Mouse (Mus musculus): Measurements from ENCODE around the gene Fbxl18.
"Not testable (repeated sequence)": the region's sequence is repeated elsewhere in the genome, so short reads cannot be mapped to it uniquely, and the experiment has no call there.

Fbxl18 gene

DNA sequence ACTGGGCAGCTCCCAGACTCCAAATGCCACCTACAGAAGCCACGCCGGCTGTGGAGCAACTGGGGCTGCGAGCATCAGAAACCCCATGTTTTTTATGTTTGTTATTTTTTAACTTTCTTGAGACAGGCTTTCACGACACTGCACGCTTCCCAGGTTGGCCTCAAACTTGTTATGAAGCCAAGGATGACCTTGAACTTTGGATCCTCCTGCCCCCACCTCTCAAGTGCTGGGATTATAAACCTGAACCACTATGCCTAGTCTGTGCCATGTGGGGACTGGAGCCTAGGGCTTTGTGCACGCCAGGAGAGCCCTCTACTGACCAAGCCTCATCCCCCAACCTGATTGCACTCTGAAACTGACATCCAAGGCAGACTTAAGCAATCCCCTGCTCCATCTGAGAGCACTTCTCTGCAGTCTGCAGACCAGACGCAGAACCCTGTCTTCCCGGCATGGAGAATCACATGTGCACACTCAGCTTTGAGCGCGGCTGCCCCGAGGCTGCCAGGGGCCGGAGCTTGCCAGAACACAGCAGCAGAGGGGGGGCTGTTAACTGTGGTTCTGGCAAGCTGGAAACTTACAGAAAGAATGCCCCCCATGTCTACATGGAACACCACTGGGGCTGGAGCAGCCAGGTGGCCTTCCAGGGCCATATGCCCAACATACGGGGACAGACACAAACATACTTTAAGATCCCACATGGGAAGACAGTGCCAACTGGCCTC is 20.3 kb downstream of the Fbxl18 start:
- no peak for DNase-seq (ENCODE audit: low spot score in 2 of 2)

DNA sequence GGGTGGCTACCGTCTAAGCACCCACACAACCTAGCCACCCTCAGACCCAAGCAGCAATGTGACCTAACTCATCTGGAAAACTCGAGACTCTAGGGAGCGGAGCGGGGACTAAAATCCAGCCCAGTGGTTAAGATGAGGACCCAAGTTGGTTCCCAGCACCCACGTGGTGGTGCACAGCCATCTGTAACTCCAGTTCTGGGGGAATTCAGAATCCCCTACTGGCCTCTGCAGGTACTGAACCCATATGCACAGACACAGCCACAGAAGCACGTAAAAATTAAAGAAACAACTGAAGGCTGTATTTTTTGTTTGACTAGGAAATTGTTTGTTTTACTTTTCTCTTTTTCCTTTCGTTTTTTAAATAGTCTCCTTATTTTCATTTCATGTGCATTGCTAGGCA is 21.5 kb downstream of the Fbxl18 start:
- no peak for DNase-seq (ENCODE audit: low spot score in 2 of 2)

DNA sequence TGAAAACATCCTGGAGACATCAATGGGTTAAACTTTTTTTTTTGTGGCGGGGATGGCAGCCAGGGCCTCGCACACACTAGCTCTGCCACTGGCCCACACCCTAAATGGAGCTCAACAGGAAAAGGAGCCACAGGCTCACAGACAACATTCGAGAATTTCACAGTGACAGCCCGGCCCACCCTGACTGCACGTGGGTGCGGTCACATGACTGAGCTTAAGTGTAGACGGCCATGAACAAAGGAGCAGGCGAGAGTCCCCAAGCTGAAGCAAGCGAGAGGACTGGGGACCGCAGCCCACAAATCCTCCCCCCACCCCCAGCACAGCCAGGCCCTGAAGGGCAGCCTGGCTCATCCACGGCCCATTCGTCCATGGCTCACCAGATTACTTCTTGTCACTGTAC is 23.5 kb downstream of the Fbxl18 start:
- DNase-seq (ENCODE audit: low spot score in 2 of 2) = no peak

DNA sequence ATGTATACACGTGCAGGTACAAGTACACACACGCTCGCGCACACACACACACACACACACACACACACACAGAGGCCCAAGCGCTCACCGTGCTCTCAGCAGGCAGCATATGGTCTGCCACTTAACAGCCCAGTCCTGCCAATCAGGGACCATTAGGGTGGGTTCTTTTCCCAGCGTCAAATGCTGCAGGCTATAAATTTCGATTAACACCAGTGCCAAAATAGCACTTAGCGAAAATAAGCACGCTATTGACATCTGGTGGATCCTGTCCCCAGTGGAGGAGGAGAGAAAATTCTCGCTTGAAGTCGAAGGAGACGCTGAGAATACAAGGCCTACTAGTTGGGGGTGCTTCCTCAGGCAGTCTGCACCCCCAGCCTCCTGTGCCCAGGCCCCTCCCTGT is 25.8 kb downstream of the Fbxl18 start:
- no peak for DNase-seq (ENCODE audit: low spot score in 2 of 2)

- no peak for DNase-seq (ENCODE audit: low spot score in 2 of 2)
Observed at GRCm38 (mm10) chr5:142857763-142858229, 37.4 kb downstream of the Fbxl18 start.

- no peak for DNase-seq (ENCODE audit: low spot score in 2 of 2)
Observed at GRCm38 (mm10) chr5:142856408-142856807, 38.8 kb downstream of the Fbxl18 start.

- DNase-seq (ENCODE audit: low spot score in 2 of 2) = peak in 1 of 2 experiments; percentile 58
Observed at GRCm38 (mm10) chr5:142854877-142855276, 40.3 kb downstream of the Fbxl18 start.

GRCm38 (mm10) chr5:142853585-142853984 is 41.6 kb downstream of the Fbxl18 start:
- DNase-seq (ENCODE audit: low spot score in 2 of 2) = no peak

DNA sequence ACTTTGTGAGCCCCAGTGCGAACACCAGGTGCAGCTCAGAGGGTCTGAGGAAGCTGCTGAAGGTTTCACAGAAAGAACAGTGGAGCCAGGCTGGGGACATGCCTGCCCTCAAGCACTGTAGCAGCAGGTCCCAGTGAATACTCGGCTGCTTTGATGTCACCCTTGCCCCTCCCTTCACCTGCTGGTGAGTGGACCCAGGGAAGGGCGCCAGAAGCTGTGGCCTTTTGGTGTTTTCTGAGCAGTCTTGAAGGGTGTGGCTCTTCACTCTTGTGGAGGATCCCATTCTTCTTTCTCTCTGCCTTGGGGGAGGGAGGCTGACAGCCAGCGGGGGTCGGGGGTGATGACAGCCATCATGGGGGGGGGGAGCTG is 43.6 kb downstream of the Fbxl18 start:
- DNase-seq (ENCODE audit: low spot score in 2 of 2) = no peak

- no peak for DNase-seq (ENCODE audit: low spot score in 2 of 2)
Observed at GRCm38 (mm10) chr5:142850916-142851680, 44.1 kb downstream of the Fbxl18 start.

DNA sequence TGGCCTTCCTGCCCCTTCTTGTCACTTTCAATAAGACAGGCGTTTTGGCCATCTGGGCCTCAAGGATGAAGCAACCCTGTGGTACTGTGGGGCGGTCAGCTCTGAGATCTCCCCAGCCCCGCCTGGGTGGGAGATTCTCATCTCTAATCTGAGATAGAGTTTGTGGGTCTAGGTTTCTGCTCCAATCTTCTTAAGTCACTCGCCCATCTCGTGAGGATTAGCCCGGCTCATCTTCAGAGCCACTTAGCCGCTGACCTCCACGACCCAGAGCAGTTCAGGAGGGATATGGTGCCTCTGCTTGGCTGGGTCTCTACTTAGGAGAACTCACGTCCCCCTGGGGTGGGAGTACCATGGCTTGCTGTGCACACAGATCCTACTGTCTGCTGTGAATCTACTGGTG is 44.7 kb downstream of the Fbxl18 start:
- DNase-seq (ENCODE audit: low spot score in 2 of 2) = no peak

DNA sequence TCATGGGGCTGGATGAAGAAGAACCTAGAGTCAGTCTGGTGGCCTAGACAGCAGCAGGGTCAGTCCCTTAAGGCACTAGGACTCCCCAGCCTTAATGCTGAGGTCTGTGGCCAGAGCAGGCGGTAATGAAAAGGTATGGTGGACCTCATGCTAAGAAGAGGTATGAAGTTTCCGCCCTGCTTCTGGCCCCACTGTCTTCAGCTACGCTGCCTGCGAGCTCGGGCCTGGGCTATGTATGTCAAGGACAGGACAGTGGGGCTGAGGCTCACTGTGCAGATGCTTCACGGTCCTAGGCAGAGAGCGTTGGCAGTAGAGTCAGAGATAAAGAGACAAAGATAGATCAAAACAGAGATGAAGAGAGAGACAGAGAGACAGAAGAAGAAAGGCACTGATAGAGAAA is 46.3 kb downstream of the Fbxl18 start:
- DNase-seq (ENCODE audit: low spot score in 2 of 2) = no peak

DNA sequence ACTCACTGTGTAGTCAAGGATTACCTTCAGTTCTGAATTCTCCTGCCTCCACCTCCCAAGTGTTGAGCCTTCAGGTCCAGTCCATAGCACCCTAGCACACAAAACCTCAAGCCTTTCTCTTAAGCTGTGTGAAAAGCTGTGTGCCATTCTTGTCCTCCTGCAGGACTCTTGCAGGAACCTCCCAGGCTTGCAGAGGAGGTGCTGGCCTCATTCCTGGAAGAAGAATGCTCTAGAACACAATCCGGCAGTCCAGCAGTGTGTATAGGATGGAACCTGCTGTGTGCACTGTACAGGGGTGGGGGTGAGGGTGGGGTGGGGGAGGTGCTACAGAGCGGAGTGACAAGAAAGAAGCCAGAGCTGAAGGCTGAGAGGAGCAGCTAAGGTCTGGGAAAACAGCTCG is 47.1 kb downstream of the Fbxl18 start:
- no peak for DNase-seq (ENCODE audit: low spot score in 2 of 2)

DNA sequence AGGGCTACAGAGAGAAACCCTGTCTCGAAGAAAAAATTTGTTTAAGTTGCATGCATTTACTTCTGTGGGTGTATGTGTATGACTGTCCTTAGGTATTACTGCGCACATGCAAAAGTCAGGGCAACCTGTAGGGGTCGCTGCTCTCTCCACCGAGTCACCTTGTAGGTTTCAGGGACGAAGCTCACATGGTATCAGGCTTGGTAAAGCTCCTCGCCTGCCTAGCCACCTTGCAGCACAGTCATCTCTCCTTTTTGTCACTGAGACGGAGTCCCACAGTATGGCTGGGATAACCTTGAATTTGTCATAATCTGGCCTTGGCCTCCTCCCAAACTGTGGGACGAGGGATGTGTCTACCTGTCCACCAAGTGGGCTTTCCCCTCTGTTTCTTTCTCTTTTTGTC is 50.8 kb downstream of the Fbxl18 start:
- peak in 1 of 2 experiments; percentile 60 for DNase-seq (ENCODE audit: low spot score in 2 of 2)

DNA sequence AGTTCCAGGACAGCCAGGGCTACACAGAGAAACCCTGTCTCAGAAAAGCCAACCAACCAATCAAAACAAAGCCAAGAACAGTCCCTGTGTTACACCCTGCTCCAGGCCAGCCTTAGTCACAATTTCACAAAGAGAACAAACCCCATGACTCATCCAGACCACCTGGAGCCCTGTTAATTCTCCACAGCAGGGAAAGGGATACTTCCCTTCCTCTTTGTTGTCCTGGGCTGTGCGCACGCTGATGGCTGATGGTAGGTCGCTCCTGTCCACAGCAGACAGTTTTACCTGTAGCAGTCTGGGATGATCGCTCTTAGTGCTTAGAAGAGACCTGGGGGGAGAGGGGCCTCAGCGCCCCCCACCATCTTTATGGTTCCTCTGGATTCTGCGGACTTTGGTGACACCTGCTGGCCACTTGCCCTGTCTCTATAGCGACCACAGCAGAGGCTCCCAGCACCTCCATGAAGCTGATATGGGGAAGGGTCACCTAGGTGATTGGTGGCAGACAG is 53.0 kb downstream of the Fbxl18 start:
- peak in 1 of 2 experiments; percentile 25 for DNase-seq (ENCODE audit: low spot score in 2 of 2)

GRCm38 (mm10) chr5:142841372-142842136 is 53.7 kb downstream of the Fbxl18 start:
- DNase-seq (ENCODE audit: low spot score in 2 of 2) = no peak

- DNase-seq (ENCODE audit: low spot score in 2 of 2) = not testable (repeated sequence)
Observed at GRCm38 (mm10) chr5:142837427-142837826, 57.8 kb downstream of the Fbxl18 start.

DNA sequence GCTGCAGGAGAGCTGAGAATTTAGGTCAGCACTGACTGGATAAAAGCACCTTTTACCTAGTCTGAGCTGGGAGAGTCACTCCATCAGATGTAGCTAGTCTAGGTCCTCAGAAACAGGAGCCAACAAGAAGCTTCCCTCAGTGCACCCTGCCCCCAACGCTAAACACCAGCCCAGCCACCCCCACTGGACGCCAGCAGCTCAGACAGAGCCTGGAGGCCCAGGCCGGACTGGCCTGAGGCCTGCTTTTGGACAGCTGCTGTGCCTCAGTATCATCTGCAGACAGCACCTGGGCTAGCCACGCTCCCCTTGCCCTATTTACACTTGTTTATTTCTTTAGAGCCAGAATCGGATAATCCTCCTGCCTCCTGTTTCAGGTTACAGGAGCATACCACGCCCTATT is 58.3 kb downstream of the Fbxl18 start:
- no peak for DNase-seq (ENCODE audit: low spot score in 2 of 2)

GRCm38 (mm10) chr5:142833646-142834438 is 61.4 kb downstream of the Fbxl18 start:
- DNase-seq (ENCODE audit: low spot score in 2 of 2) = no peak

- DNase-seq (ENCODE audit: low spot score in 2 of 2) = no peak
Observed at GRCm38 (mm10) chr5:142826131-142826530, 69.1 kb downstream of the Fbxl18 start.

GRCm38 (mm10) chr5:142825665-142826064 is 69.6 kb downstream of the Fbxl18 start:
- DNase-seq (ENCODE audit: low spot score in 2 of 2) = no peak
